Mouse (Mus musculus): ENCODE results near the gene Zbtb5. TPM values are rescaled to one million over a fixed set of nuclear protein-coding genes. Genes with fewer than 3 reads are reported as not detected.

The Zbtb5 gene
- polyA plus RNA-seq, 1 experiment: 9.5 TPM

GRCm38 (mm10) chr4:44974331-44974730, 37.9 kb downstream of the Zbtb5 start:
- TF ChIP-seq CTCF (IDR thresholded peaks at IDR 0.05; ENCODE audit: borderline replicate concordance, insufficient read depth, low read length) (no peak), POLR2A (IDR thresholded peaks at IDR 0.05; ENCODE audit: low read depth, low read length) (no peak)
- Histone ChIP-seq H3K4me1 (ENCODE audit: control insufficient read depth, insufficient read depth, low read length) (no peaks in the 10 kb centered on the region), H3K27ac (ENCODE audit: insufficient read depth, low read length) (no peak overlapping the region), H3K4me3 (ENCODE audit: insufficient read depth, low read length) (no peak overlapping the region)

- H3K4me1 ChIP-seq (ENCODE audit: control insufficient read depth, insufficient read depth, low read length): no peaks in the 10 kb centered on the region
- H3K4me3 ChIP-seq (ENCODE audit: insufficient read depth, low read length): no peak overlapping the region
- TF ChIP-seq CTCF (IDR thresholded peaks at IDR 0.05; ENCODE audit: borderline replicate concordance, insufficient read depth, low read length): no peak
- H3K27ac ChIP-seq (ENCODE audit: insufficient read depth, low read length): no peak overlapping the region
These were observed 38.3 kb downstream of the Zbtb5 start for GRCm38 (mm10) chr4:44973871-44974270.

GRCm38 (mm10) chr4:44973450-44973849, 38.8 kb downstream of the Zbtb5 start:
- no peak overlapping the region for H3K27ac ChIP-seq (ENCODE audit: insufficient read depth, low read length)
- no peaks in the 10 kb centered on the region for H3K4me1 ChIP-seq (ENCODE audit: control insufficient read depth, insufficient read depth, low read length)
- no peak overlapping the region for H3K4me3 ChIP-seq (ENCODE audit: insufficient read depth, low read length)
- no peak for TF ChIP-seq POLR2A (IDR thresholded peaks at IDR 0.05; ENCODE audit: low read depth, low read length)
- peak; percentile 96 for TF ChIP-seq CTCF (IDR thresholded peaks at IDR 0.05; ENCODE audit: borderline replicate concordance, insufficient read depth, low read length)

- Histone ChIP-seq H3K4me3 (ENCODE audit: insufficient read depth, low read length) (no peak overlapping the region), H3K27ac (ENCODE audit: insufficient read depth, low read length) (no peak overlapping the region), H3K4me1 (ENCODE audit: control insufficient read depth, insufficient read depth, low read length) (no peaks in the 10 kb centered on the region)
- TF ChIP-seq POLR2A (IDR thresholded peaks at IDR 0.05; ENCODE audit: low read depth, low read length) (no peak), CTCF (IDR thresholded peaks at IDR 0.05; ENCODE audit: borderline replicate concordance, insufficient read depth, low read length) (peak; percentile 29; the same call in 1 of the 2 replicates)
These were observed 41.6 kb downstream of the Zbtb5 start for GRCm38 (mm10) chr4:44970612-44971110.

- no peak overlapping the region for H3K27ac ChIP-seq (ENCODE audit: insufficient read depth, low read length)
- H3K4me3 ChIP-seq (ENCODE audit: insufficient read depth, low read length): no peak overlapping the region
- no peaks in the 10 kb centered on the region for H3K4me1 ChIP-seq (ENCODE audit: control insufficient read depth, insufficient read depth, low read length)
- TF ChIP-seq CTCF (IDR thresholded peaks at IDR 0.05; ENCODE audit: borderline replicate concordance, insufficient read depth, low read length) (no peak), POLR2A (IDR thresholded peaks at IDR 0.05; ENCODE audit: low read depth, low read length) (no peak)
These were observed 42.2 kb downstream of the Zbtb5 start for GRCm38 (mm10) chr4:44970056-44970455.

- H3K27ac ChIP-seq (ENCODE audit: insufficient read depth, low read length): no peak overlapping the region
- H3K4me3 ChIP-seq (ENCODE audit: insufficient read depth, low read length): no peak overlapping the region
- TF ChIP-seq CTCF (IDR thresholded peaks at IDR 0.05; ENCODE audit: borderline replicate concordance, insufficient read depth, low read length) (no peak), POLR2A (IDR thresholded peaks at IDR 0.05; ENCODE audit: low read depth, low read length) (no peak)
- no peaks in the 10 kb centered on the region for H3K4me1 ChIP-seq (ENCODE audit: control insufficient read depth, insufficient read depth, low read length)
These were observed 44.8 kb downstream of the Zbtb5 start for GRCm38 (mm10) chr4:44967402-44967801.

GRCm38 (mm10) chr4:44965736-44966135, 46.5 kb downstream of the Zbtb5 start:
- no peak for TF ChIP-seq POLR2A (IDR thresholded peaks at IDR 0.05; ENCODE audit: low read depth, low read length)
- TF ChIP-seq CTCF (IDR thresholded peaks at IDR 0.05; ENCODE audit: borderline replicate concordance, insufficient read depth, low read length): no peak
- Histone ChIP-seq H3K27ac (ENCODE audit: insufficient read depth, low read length) (no peak overlapping the region), H3K4me3 (ENCODE audit: insufficient read depth, low read length) (no peak overlapping the region), H3K4me1 (ENCODE audit: control insufficient read depth, insufficient read depth, low read length) (no peaks in the 10 kb centered on the region)

- TF ChIP-seq CTCF (IDR thresholded peaks at IDR 0.05; ENCODE audit: borderline replicate concordance, insufficient read depth, low read length) (no peak), POLR2A (IDR thresholded peaks at IDR 0.05; ENCODE audit: low read depth, low read length) (no peak)
- H3K27ac ChIP-seq (ENCODE audit: insufficient read depth, low read length): no peak overlapping the region
- H3K4me3 ChIP-seq (ENCODE audit: insufficient read depth, low read length): no peak overlapping the region
- no peaks in the 10 kb centered on the region for H3K4me1 ChIP-seq (ENCODE audit: control insufficient read depth, insufficient read depth, low read length)
These were observed 47.0 kb downstream of the Zbtb5 start for GRCm38 (mm10) chr4:44965175-44965574.

- no peaks in the 10 kb centered on the region for H3K4me1 ChIP-seq (ENCODE audit: control insufficient read depth, insufficient read depth, low read length)
- TF ChIP-seq CTCF (IDR thresholded peaks at IDR 0.05; ENCODE audit: borderline replicate concordance, insufficient read depth, low read length): no peak
- no peak for TF ChIP-seq POLR2A (IDR thresholded peaks at IDR 0.05; ENCODE audit: low read depth, low read length)
- H3K4me3 ChIP-seq (ENCODE audit: insufficient read depth, low read length): no peak overlapping the region
- H3K27ac ChIP-seq (ENCODE audit: insufficient read depth, low read length): no peak overlapping the region
These were observed 49.1 kb downstream of the Zbtb5 start for GRCm38 (mm10) chr4:44963156-44963555.

GRCm38 (mm10) chr4:44959220-44959619, 53.0 kb downstream of the Zbtb5 start:
- Histone ChIP-seq H3K4me3 (ENCODE audit: insufficient read depth, low read length) (no peak overlapping the region), H3K27ac (ENCODE audit: insufficient read depth, low read length) (no peak overlapping the region), H3K4me1 (ENCODE audit: control insufficient read depth, insufficient read depth, low read length) (no peaks in the 10 kb centered on the region)
- TF ChIP-seq POLR2A (IDR thresholded peaks at IDR 0.05; ENCODE audit: low read depth, low read length): no peak
- no peak for TF ChIP-seq CTCF (IDR thresholded peaks at IDR 0.05; ENCODE audit: borderline replicate concordance, insufficient read depth, low read length)

GRCm38 (mm10) chr4:44958776-44959175, 53.4 kb downstream of the Zbtb5 start:
- Histone ChIP-seq H3K27ac (ENCODE audit: insufficient read depth, low read length) (no peak overlapping the region), H3K4me1 (ENCODE audit: control insufficient read depth, insufficient read depth, low read length) (no peaks in the 10 kb centered on the region), H3K4me3 (ENCODE audit: insufficient read depth, low read length) (no peak overlapping the region)
- TF ChIP-seq POLR2A (IDR thresholded peaks at IDR 0.05; ENCODE audit: low read depth, low read length) (no peak), CTCF (IDR thresholded peaks at IDR 0.05; ENCODE audit: borderline replicate concordance, insufficient read depth, low read length) (no peak)
